Mouse (Mus musculus): ENCODE data around the gene Ptprc. TPM values are rescaled to one million over a fixed set of nuclear protein-coding genes. Genes with fewer than 3 reads are reported as not detected.

The Ptprc gene
- 3.4 and 3.8 TPM in 2 replicates for polyA plus RNA-seq (2015; fragmentation: Nextera tagmentation; extraction: Ambion mirVana)

GRCm38 (mm10) chr1:138175494-138175893 is at the start of gene Ptprc:
Gene Ptprc (minus strand): TSS chr1:138175708.
- H3K36me3 ChIP-seq, result no peaks in the 10 kb centered on the region
- H3K27me3 ChIP-seq, result no peaks in the 10 kb centered on the region
- no peak within 1 kb of the TSS for H3K9ac ChIP-seq
- no peak within 1 kb of the TSS for H3K4me3 ChIP-seq (replicated peaks)
- H3K27ac ChIP-seq (replicated peaks), result no peak within 1 kb of the TSS
- H3K4me1 ChIP-seq, result no peaks in the 10 kb centered on the region
- no peak for ATAC-seq (ENCODE audit: insufficient number of reproducible peaks, low FRiP score, low TSS enrichment, low read depth)
- no peaks in the 10 kb centered on the region for H3K9me3 ChIP-seq (replicated peaks)
- 77% methylated on average over 4 of the region's 4 CpGs for WGBS
- no peak within 1 kb of the TSS for H3K4me2 ChIP-seq (replicated peaks)

GRCm38 (mm10) chr1:138214736-138215458 is 39.4 kb upstream of the Ptprc start:
- ATAC-seq (ENCODE audit: insufficient number of reproducible peaks, low FRiP score, low TSS enrichment, low read depth), result no peak
- Histone ChIP-seq H3K27me3 (no peaks in the 10 kb centered on the region), H3K9ac (no peak overlapping the region), H3K9me3 (replicated peaks) (no peaks in the 10 kb centered on the region), H3K4me1 (no peaks in the 10 kb centered on the region), H3K4me2 (replicated peaks) (no peak overlapping the region), H3K36me3 (no peaks in the 10 kb centered on the region), H3K27ac (replicated peaks) (no peak overlapping the region), H3K4me3 (replicated peaks) (no peak overlapping the region)
- 60% methylated on average over 3 of the region's 3 CpGs for WGBS

GRCm38 (mm10) chr1:138210387-138211024 is 35.0 kb upstream of the Ptprc start:
- WGBS, result 79% methylated on average over 3 of the region's 3 CpGs
- Histone ChIP-seq H3K9ac (no peak overlapping the region), H3K36me3 (no peaks in the 10 kb centered on the region), H3K9me3 (replicated peaks) (no peaks in the 10 kb centered on the region), H3K4me2 (replicated peaks) (no peak overlapping the region), H3K27me3 (no peaks in the 10 kb centered on the region), H3K27ac (replicated peaks) (no peak overlapping the region), H3K4me1 (no peaks in the 10 kb centered on the region), H3K4me3 (replicated peaks) (no peak overlapping the region)
- no peak for ATAC-seq (ENCODE audit: insufficient number of reproducible peaks, low FRiP score, low TSS enrichment, low read depth)

GRCm38 (mm10) chr1:138209751-138210150 is 34.2 kb upstream of the Ptprc start:
- Histone ChIP-seq H3K36me3 (no peaks in the 10 kb centered on the region), H3K9ac (no peak overlapping the region), H3K4me3 (replicated peaks) (no peak overlapping the region), H3K27ac (replicated peaks) (no peak overlapping the region), H3K27me3 (no peaks in the 10 kb centered on the region), H3K9me3 (replicated peaks) (no peaks in the 10 kb centered on the region), H3K4me2 (replicated peaks) (no peak overlapping the region), H3K4me1 (no peaks in the 10 kb centered on the region)
- 89% methylated on average over 3 of the region's 3 CpGs for WGBS
- no peak for ATAC-seq (ENCODE audit: insufficient number of reproducible peaks, low FRiP score, low TSS enrichment, low read depth)

DNA sequence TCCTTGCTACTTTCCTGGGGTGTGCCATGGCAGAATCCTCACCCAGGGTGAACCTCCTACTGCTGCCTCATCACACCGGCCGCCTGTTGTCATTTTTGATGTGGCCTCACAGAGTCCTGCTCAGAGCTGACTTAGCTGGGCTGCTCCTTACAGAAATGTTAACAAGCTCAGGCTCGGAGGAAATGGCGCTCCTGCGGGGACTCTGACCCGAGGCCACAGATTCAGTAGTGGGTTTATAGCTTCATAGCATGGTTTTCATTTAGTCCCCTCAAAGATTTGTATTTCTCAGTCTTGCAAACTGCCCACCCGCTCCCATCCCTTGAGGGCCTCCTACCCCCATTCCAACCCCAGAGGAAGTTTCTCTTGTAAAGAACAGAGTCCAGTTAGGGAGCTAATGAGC is 30.5 kb upstream of the Ptprc start:
- no peak overlapping the region for H3K9ac ChIP-seq
- no peak overlapping the region for H3K4me2 ChIP-seq (replicated peaks)
- H3K9me3 ChIP-seq (replicated peaks), result no peaks in the 10 kb centered on the region
- H3K27me3 ChIP-seq, result no peaks in the 10 kb centered on the region
- ATAC-seq (ENCODE audit: insufficient number of reproducible peaks, low FRiP score, low TSS enrichment, low read depth), result no peak
- H3K4me3 ChIP-seq (replicated peaks), result no peak overlapping the region
- no peak overlapping the region for H3K27ac ChIP-seq (replicated peaks)
- H3K36me3 ChIP-seq, result no peaks in the 10 kb centered on the region
- 49% methylated on average over 7 of the region's 7 CpGs for WGBS
- no peaks in the 10 kb centered on the region for H3K4me1 ChIP-seq

GRCm38 (mm10) chr1:138191689-138192508 is 16.4 kb upstream of the Ptprc start:
- no peaks in the 10 kb centered on the region for H3K27me3 ChIP-seq
- no peaks in the 10 kb centered on the region for H3K9me3 ChIP-seq (replicated peaks)
- WGBS, result 60% methylated on average over 8 of the region's 8 CpGs
- no peak overlapping the region for H3K4me3 ChIP-seq (replicated peaks)
- no peaks in the 10 kb centered on the region for H3K36me3 ChIP-seq
- peak; percentile 51 for ATAC-seq (ENCODE audit: insufficient number of reproducible peaks, low FRiP score, low TSS enrichment, low read depth)
- H3K9ac ChIP-seq, result no peak overlapping the region
- 0 out of 2 replicates have a peak, but pooled peaks cover 3% of the 10 kb centered on the region for H3K4me1 ChIP-seq
- no peak overlapping the region for H3K4me2 ChIP-seq (replicated peaks)
- 0 out of 2 replicates have a peak overlapping the region, but pooled peaks have one; percentile 44 for H3K27ac ChIP-seq (replicated peaks)

GRCm38 (mm10) chr1:138188131-138188530 is 12.6 kb upstream of the Ptprc start:
- 0 out of 2 replicates have a peak, but pooled peaks cover 3% of the 10 kb centered on the region for H3K4me1 ChIP-seq

DNA sequence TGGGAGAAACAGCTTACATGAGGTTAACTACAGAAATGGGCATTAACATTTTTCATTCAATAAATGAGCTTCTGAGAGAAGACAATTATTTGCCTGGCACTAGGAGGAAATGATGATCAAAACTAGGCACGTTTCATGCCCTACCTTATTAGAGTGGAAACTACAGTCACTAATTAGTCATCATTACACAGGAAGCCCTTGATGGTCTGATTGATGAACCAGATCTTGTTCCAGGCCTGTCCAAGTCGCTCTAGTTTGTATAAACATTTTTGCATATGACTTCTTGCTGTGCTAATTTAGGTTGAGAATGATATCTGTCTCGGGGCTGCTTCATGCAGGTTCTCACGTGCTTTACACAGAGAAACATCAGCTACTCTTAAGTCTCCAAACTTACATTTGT is 10.4 kb upstream of the Ptprc start:
- no peak for ATAC-seq (ENCODE audit: insufficient number of reproducible peaks, low FRiP score, low TSS enrichment, low read depth)
- no peak overlapping the region for H3K27ac ChIP-seq (replicated peaks)
- H3K36me3 ChIP-seq, result no peaks in the 10 kb centered on the region
- H3K4me2 ChIP-seq (replicated peaks), result no peak overlapping the region
- no peaks in the 10 kb centered on the region for H3K27me3 ChIP-seq
- 49% methylated on average over 4 of the region's 4 CpGs for WGBS
- H3K9me3 ChIP-seq (replicated peaks), result no peaks in the 10 kb centered on the region
- no peak overlapping the region for H3K9ac ChIP-seq
- no peaks in the 10 kb centered on the region for H3K4me1 ChIP-seq
- no peak overlapping the region for H3K4me3 ChIP-seq (replicated peaks)

More at GRCm38 (mm10) chr1:138188131-138188530, 12.6 kb upstream of the Ptprc start:
- no peak overlapping the region for H3K4me2 ChIP-seq (replicated peaks)
- no peaks in the 10 kb centered on the region for H3K36me3 ChIP-seq
- no peak overlapping the region for H3K4me3 ChIP-seq (replicated peaks)
- no peak overlapping the region for H3K9ac ChIP-seq
- 88% methylated on average over 4 of the region's 4 CpGs for WGBS
- no peak overlapping the region for H3K27ac ChIP-seq (replicated peaks)
- H3K27me3 ChIP-seq, result no peaks in the 10 kb centered on the region
- no peaks in the 10 kb centered on the region for H3K9me3 ChIP-seq (replicated peaks)
- no peak for ATAC-seq (ENCODE audit: insufficient number of reproducible peaks, low FRiP score, low TSS enrichment, low read depth)

GRCm38 (mm10) chr1:138180081-138180480 is 4.6 kb upstream of the Ptprc start:
- no peaks in the 10 kb centered on the region for H3K36me3 ChIP-seq
- no peaks in the 10 kb centered on the region for H3K27me3 ChIP-seq
- H3K27ac ChIP-seq (replicated peaks), result no peak overlapping the region
- no peaks in the 10 kb centered on the region for H3K4me1 ChIP-seq
- no peak overlapping the region for H3K4me2 ChIP-seq (replicated peaks)
- H3K4me3 ChIP-seq (replicated peaks), result no peak overlapping the region
- no peak overlapping the region for H3K9ac ChIP-seq
- H3K9me3 ChIP-seq (replicated peaks), result no peaks in the 10 kb centered on the region
- ATAC-seq (ENCODE audit: insufficient number of reproducible peaks, low FRiP score, low TSS enrichment, low read depth), result no peak

GRCm38 (mm10) chr1:138174705-138175492 is 609 bp downstream of the Ptprc start:
- no peak overlapping the region for H3K9ac ChIP-seq
- no peaks in the 10 kb centered on the region for H3K27me3 ChIP-seq
- H3K4me3 ChIP-seq (replicated peaks), result no peak overlapping the region
- H3K9me3 ChIP-seq (replicated peaks), result no peaks in the 10 kb centered on the region
- whole genome bisulfite sequencing, result 81% methylated on average over 9 of the region's 9 CpGs
- no peaks in the 10 kb centered on the region for H3K4me1 ChIP-seq
- H3K36me3 ChIP-seq, result no peaks in the 10 kb centered on the region
- H3K27ac ChIP-seq (replicated peaks), result no peak overlapping the region
- H3K4me2 ChIP-seq (replicated peaks), result no peak overlapping the region
- ATAC-seq (ENCODE audit: insufficient number of reproducible peaks, low FRiP score, low TSS enrichment, low read depth), result no peak

DNA sequence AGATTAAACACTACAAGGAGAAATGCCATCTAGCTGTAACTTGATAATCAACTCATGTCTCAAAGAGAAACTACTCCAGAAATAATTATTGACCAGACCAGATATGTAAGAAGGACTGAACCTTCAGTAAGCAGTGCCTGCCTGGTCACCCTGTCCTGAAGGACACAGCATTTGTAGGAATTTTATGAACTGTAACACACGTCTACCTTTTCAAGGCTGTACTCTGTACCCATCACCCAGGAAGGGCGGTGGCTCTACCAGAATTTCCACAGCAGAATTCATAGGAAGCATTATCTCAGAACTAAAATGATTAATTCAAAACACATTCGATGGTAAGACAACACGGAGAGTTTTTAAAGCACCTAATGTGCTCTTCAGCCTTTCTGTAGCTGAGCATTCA is 1.4 kb downstream of the Ptprc start:
- Histone ChIP-seq H3K36me3 (no peaks in the 10 kb centered on the region), H3K9me3 (replicated peaks) (no peaks in the 10 kb centered on the region), H3K4me2 (replicated peaks) (no peak overlapping the region), H3K4me1 (no peaks in the 10 kb centered on the region), H3K9ac (no peak overlapping the region), H3K4me3 (replicated peaks) (no peak overlapping the region), H3K27me3 (no peaks in the 10 kb centered on the region), H3K27ac (replicated peaks) (no peak overlapping the region)
- 78% methylated on average over 4 of the region's 4 CpGs for WGBS
- ATAC-seq (ENCODE audit: insufficient number of reproducible peaks, low FRiP score, low TSS enrichment, low read depth), result no peak

Measured in embryonic facial prominence, embryonic 15.5 days (tissue).